Mouse (Mus musculus) limb, embryonic 10.5 days (tissue): ENCODE measurements at regions not wholly inside any gene's neighbourhood (a gene's known extent, or its start where the extent isn't known, plus 50 kb on each side); places are given as distances from the start of the nearest gene placed in this dataset.

ENCODE experiments used
- DNase-seq: peaks from one replicate; pipeline ENCODE4 v3.0.0-alpha.2; 2017; ENCODE audit warnings: low spot score
- H3K27ac ChIP-seq: fragments of 300-500 bp; sonication (generic); 2 replicates; pipeline ENCODE4 v1.5.1; 2016; ENCODE audit warnings: mild to moderate bottlenecking
- H3K27me3 ChIP-seq: fragments of 300-500 bp; sonication (generic); 2 replicates; pipeline ENCODE4 v1.6.1; 2016; ENCODE audit warnings: low read depth, mild to moderate bottlenecking; ENCODE audit not compliant: poor library complexity, severe bottlenecking
- H3K36me3 ChIP-seq: fragments of 300-500 bp; sonication (generic); 2 replicates; pipeline ENCODE4 v1.6.1; 2016; ENCODE audit warnings: mild to moderate bottlenecking, moderate library complexity
- H3K4me1 ChIP-seq: fragments of 300-500 bp; sonication (generic); 2 replicates; pipeline ENCODE4 v1.6.1; 2016
- H3K4me3 ChIP-seq: fragments of 300-500 bp; sonication (generic); 2 replicates; pipeline ENCODE4 v1.5.1; 2016; ENCODE audit warnings: mild to moderate bottlenecking, moderate library complexity
- H3K9me3 ChIP-seq: fragments of 300-500 bp; sonication (generic); replicated peaks from 2 replicates; pipeline ENCODE4 v1.6.1; 2016; ENCODE audit warnings: mild to moderate bottlenecking
- WGBS: fragments of 180-500 bp; shearing (Covaris S2); methylation state at CpG from one replicate; pipeline ENCODE4 v1.1.7; 2016; 5-methylcytosine and 5-hydroxymethylcytosine counted together

GRCm38 (mm10) chr5:85772660-85773059 lies 292.7 kb downstream of the Cenpc1 start:
- H3K4me1 ChIP-seq, result no peaks in the 10 kb centered on the region
- WGBS, result 91% methylated on average over 4 of the region's 4 CpGs
- no peak overlapping the region for H3K4me3 ChIP-seq
- DNase-seq, result no peak
- no peaks in the 10 kb centered on the region for H3K36me3 ChIP-seq
- H3K9me3 ChIP-seq, result no peaks in the 10 kb centered on the region
- H3K27ac ChIP-seq, result no peak overlapping the region
- H3K27me3 ChIP-seq, result no peaks in the 10 kb centered on the region

DNA sequence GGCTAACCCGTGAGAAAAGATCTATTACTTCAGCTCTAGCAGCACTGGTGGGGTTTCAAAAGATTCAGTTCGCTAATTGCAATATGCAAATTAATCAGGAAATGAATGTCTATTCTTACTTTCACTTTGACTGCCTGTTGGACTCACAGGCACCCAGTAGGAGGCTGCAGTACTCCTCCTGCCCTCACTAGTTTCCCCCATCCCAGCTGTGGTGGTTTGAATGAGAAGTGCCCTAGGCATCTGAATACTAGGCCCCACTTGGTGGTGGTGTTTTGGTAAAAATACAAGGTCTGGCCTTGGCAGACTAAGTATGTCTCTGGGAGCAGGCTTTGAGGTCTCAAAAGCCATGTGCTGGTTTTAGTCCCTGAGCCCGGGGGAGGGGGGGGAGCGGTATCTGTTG lies 293.3 kb downstream of the Cenpc1 start:
- H3K4me3 ChIP-seq, result no peak overlapping the region
- H3K4me1 ChIP-seq, result no peaks in the 10 kb centered on the region
- 70% methylated on average over 4 of the region's 4 CpGs for WGBS
- H3K9me3 ChIP-seq, result no peaks in the 10 kb centered on the region
- DNase-seq, result no peak
- H3K27me3 ChIP-seq, result no peaks in the 10 kb centered on the region
- no peak overlapping the region for H3K27ac ChIP-seq
- no peaks in the 10 kb centered on the region for H3K36me3 ChIP-seq

GRCm38 (mm10) chr5:85767157-85767556 lies 298.2 kb downstream of the Cenpc1 start:
- Histone ChIP-seq H3K4me1 (no peaks in the 10 kb centered on the region), H3K27me3 (no peaks in the 10 kb centered on the region), H3K36me3 (no peaks in the 10 kb centered on the region), H3K4me3 (no peak overlapping the region), H3K9me3 (no peaks in the 10 kb centered on the region), H3K27ac (no peak overlapping the region)
- no peak for DNase-seq
- WGBS, result 84% methylated on average over 3 of the region's 3 CpGs

DNA sequence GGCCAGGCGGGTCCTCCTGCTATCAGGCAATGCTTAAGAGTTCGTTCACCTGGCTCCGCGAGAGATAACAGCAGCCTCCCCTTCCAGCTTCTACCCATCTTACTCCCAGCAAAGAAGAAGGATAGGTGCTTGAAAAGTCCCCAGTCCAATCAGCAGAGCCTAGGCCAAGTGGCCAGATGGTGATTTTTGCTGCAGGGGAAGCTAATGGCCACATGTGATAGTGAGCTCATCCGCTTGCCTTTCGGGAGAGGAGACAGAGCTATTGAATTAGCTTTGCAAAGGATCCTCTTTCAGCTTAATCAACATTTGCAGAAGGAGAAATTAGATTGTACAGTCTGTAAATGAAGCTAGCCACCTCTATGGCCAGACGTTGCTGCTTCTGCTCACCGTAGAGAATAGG lies 308.7 kb downstream of the Cenpc1 start:
- 91% methylated on average over 8 of the region's 8 CpGs for WGBS
- no peaks in the 10 kb centered on the region for H3K9me3 ChIP-seq
- H3K4me3 ChIP-seq, result no peak overlapping the region
- no peaks in the 10 kb centered on the region for H3K36me3 ChIP-seq
- DNase-seq, result no peak
- H3K4me1 ChIP-seq, result no peaks in the 10 kb centered on the region
- no peaks in the 10 kb centered on the region for H3K27me3 ChIP-seq
- no peak overlapping the region for H3K27ac ChIP-seq

DNA sequence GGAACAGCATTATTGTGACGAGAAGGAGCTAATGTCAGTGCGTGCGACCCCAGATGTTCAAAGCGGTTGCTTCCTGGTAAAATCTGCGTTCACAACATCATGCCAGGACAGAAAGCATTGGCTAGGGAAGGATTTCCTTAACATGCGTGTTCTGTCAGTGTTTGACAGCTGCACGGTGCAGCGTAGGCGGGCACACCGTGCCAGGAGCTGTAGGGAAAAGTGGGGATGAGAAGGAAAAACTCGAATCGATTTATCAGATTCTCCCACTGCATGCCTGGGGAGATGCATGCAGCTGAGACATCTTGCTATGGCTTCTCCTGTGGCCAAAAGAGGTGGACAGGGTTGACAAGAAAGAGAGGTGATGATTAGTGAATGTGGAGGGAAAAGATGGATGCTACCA lies 311.2 kb downstream of the Cenpc1 start:
- H3K27ac ChIP-seq, result no peak overlapping the region
- WGBS, result 96% methylated on average over 12 of the region's 12 CpGs
- H3K36me3 ChIP-seq, result no peaks in the 10 kb centered on the region

GRCm38 (mm10) chr5:85753109-85753508 lies 312.3 kb downstream of the Cenpc1 start:
- H3K36me3 ChIP-seq, result no peaks in the 10 kb centered on the region
- DNase-seq, result no peak
- no peaks in the 10 kb centered on the region for H3K4me1 ChIP-seq
- H3K9me3 ChIP-seq, result no peaks in the 10 kb centered on the region
- 82% methylated on average over 3 of the region's 3 CpGs for WGBS
- no peak overlapping the region for H3K27ac ChIP-seq
- H3K4me3 ChIP-seq, result no peak overlapping the region
- no peaks in the 10 kb centered on the region for H3K27me3 ChIP-seq

More for the DNA sequence above, 311.2 kb downstream of the Cenpc1 start:
- DNase-seq, result no peak
- no peaks in the 10 kb centered on the region for H3K27me3 ChIP-seq
- H3K4me1 ChIP-seq, result no peaks in the 10 kb centered on the region
- H3K4me3 ChIP-seq, result no peak overlapping the region
- H3K9me3 ChIP-seq, result no peaks in the 10 kb centered on the region

DNA sequence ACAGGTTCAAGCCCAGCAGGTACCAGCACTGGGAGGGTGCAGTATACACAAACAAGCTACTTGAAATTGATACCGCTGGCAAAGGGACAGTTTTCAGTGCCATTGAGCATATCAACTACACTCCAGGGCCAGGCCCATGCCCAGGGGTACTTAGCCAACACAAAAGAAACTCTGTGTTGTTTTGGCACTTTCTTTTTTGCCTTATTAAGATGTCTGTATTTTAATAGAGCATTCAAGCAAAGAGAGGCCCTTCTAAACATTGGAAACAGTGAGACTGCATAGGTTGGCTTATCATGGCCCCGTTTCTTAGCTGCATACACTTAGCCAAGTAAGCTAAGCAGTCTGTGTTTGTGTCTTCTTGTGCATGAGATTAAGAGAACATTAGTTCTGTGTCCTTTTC lies 313.7 kb downstream of the Cenpc1 start:
- Histone ChIP-seq H3K36me3 (no peaks in the 10 kb centered on the region), H3K4me1 (no peaks in the 10 kb centered on the region), H3K4me3 (no peak overlapping the region), H3K9me3 (no peaks in the 10 kb centered on the region), H3K27ac (no peak overlapping the region), H3K27me3 (no peaks in the 10 kb centered on the region)
- WGBS, result 83% methylated on average over 2 of the region's 2 CpGs
- no peak for DNase-seq

DNA sequence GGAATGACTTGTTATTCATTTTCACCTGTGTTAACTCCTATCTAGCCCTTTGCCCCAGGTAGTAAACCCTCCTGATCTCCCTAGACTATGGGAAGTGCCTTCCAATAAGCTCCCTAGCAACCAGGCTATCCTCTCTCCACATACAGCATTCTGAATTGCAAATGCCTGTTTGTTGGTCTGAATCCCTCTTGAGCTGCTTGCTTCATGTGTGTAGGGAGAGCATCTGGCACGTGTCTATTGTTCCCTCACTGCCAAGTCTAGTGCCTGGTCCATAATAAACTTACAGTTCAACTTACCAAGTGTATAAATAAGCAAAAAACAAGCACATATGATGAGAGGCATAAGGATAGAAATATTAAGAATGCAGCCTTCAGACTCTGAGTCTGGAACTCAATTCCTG lies 314.5 kb downstream of the Cenpc1 start:
- H3K27me3 ChIP-seq, result no peaks in the 10 kb centered on the region
- H3K9me3 ChIP-seq, result no peaks in the 10 kb centered on the region
- H3K4me3 ChIP-seq, result no peak overlapping the region
- DNase-seq, result no peak
- H3K36me3 ChIP-seq, result no peaks in the 10 kb centered on the region
- no peaks in the 10 kb centered on the region for H3K4me1 ChIP-seq
- 80% methylated on average over 1 of the region's 1 CpGs for WGBS
- H3K27ac ChIP-seq, result no peak overlapping the region

DNA sequence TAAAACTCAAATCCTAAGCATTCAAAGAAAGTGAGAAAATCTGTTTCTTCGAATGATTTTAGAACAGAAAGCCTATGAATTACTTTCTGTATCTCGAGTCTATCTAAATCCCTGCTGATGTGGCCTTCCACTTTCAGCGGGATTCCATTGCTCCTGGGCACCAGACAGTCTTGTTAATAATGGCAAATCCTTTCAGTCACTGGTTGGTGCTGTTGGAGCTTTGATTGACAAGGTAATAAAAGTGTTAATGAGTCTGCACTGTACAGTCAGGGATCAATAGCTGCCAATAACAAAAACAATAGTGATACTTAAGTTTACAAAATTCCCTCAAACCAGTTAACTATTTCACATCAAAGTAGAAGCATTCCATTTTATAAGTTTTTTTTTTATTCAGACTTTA lies 335.8 kb downstream of the Cenpc1 start:
- H3K4me3 ChIP-seq, result no peak overlapping the region
- no peaks in the 10 kb centered on the region for H3K36me3 ChIP-seq
- no peaks in the 10 kb centered on the region for H3K27me3 ChIP-seq
- H3K4me1 ChIP-seq, result no peaks in the 10 kb centered on the region
- no peak overlapping the region for H3K27ac ChIP-seq
- DNase-seq, result no peak
- H3K9me3 ChIP-seq, result no peaks in the 10 kb centered on the region
- 68% methylated on average over 3 of the region's 3 CpGs for WGBS

DNA sequence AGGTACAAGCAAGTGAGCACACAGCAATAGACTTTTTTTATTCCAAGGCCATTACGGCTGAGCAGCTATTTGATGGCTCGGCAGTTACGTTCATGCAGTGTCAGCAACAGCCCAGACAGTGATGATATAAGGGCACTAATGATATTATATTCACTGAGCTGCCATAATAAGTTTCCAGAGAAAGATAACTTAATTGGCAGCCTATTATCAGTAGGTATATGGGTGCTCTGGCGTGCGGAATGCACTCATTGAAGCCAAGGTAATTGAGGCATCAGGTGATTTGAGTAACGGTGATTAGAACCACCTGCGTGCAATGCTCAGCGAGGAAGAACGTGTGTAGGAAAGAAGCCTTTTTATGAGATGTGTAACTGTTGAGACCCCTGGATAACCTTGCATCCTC lies 358.0 kb downstream of the Cenpc1 start:
- H3K4me1 ChIP-seq, result peaks cover 7% of the 10 kb centered on the region; the same call in 1 of the 2 replicates
- no peak overlapping the region for H3K27ac ChIP-seq
- 54% methylated on average over 9 of the region's 9 CpGs for WGBS
- no peaks in the 10 kb centered on the region for H3K27me3 ChIP-seq
- H3K36me3 ChIP-seq, result no peaks in the 10 kb centered on the region
- no peak overlapping the region for H3K4me3 ChIP-seq
- DNase-seq, result no peak
- no peaks in the 10 kb centered on the region for H3K9me3 ChIP-seq

DNA sequence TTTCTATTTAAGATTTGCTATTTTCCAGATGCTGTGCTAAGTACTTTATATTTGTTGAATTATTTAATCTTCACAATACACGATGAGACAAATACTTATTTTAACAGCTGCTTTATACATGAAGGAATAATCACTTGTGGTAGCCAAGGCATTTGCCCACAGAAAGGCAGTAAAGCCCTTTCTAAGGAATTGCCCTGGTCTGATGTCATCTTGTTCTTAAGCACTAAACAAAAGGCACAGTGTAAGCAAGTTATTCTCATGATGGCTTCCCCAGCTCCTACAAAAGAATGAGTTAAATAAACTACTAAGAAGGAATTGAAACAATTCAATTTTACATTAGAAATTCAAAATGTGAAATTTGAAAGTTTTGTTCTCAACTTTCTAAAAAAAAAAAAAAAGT lies 358.8 kb downstream of the Cenpc1 start:
- Histone ChIP-seq H3K9me3 (no peaks in the 10 kb centered on the region), H3K27me3 (no peaks in the 10 kb centered on the region), H3K4me1 (peaks cover 7% of the 10 kb centered on the region; the same call in 1 of the 2 replicates), H3K4me3 (no peak overlapping the region), H3K36me3 (no peaks in the 10 kb centered on the region), H3K27ac (no peak overlapping the region)
- DNase-seq, result no peak
- WGBS, result 67% methylated on average over 1 of the region's 1 CpGs

DNA sequence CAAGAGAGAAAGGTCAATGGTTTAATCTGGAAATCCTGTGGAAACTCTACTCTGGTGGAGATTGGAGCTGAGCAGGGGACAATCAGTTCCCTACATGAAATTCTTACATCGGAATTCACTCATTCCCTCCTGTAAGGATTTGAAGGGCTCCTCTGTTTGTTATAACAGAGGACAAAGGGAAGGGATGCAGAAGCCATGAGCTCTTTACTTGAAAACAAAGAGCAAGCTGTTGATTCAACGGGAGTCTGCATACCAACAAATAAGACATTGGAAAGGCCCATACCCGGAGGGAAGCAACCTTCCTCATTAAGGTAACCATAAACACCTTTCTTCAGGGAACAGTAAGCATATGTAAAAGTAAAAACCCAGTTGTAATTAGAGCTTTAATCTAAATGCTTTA lies 359.3 kb downstream of the Cenpc1 start:
- no peak for DNase-seq
- H3K9me3 ChIP-seq, result no peaks in the 10 kb centered on the region
- H3K4me3 ChIP-seq, result no peak overlapping the region
- no peaks in the 10 kb centered on the region for H3K36me3 ChIP-seq
- H3K27me3 ChIP-seq, result no peaks in the 10 kb centered on the region
- 45% methylated on average over 3 of the region's 3 CpGs for WGBS
- H3K4me1 ChIP-seq, result peaks cover 7% of the 10 kb centered on the region; the same call in 1 of the 2 replicates
- H3K27ac ChIP-seq, result no peak overlapping the region

DNA sequence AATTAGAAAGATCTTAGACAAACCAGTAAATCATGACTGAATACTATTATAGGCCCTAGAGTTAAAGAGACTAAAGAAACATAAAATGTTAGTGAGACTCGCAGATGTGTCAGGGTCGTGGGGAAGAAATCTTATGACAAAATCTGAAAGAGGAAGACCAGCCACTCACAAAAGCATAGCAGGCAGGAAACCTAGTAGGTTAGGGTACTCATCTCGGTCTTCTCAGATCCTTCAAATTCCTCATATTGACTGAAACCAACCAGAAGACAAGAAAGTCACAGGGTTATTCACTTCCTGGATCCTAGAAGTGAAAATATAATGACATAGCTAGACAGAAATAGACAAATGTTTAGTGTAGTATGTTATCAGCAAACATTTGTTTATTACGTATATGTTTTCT lies 387.5 kb downstream of the Cenpc1 start:
- Histone ChIP-seq H3K4me3 (no peak overlapping the region), H3K4me1 (no peaks in the 10 kb centered on the region), H3K27ac (no peak overlapping the region), H3K9me3 (no peaks in the 10 kb centered on the region), H3K36me3 (no peaks in the 10 kb centered on the region), H3K27me3 (no peaks in the 10 kb centered on the region)
- no peak for DNase-seq
- 83% methylated on average over 4 of the region's 4 CpGs for WGBS

DNA sequence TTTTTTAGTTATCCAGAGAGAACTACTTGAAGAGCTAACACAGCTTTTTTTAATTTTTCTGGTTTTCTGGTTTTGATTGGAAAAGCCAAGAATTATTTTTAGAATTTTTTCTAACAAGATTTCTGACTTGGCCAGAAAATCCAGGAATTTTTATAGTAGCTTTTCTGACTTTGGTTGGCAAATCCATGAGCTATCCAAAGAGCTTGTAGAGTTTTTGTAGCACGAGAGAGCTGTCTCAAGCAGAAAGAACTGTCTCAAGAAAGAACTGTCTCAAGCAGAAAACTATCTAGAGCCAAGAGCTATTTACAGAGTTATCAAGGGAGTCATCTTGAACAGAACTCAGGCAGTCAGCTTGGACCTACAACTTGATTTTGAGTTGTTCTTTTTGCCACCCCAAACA lies 394.3 kb downstream of the Cenpc1 start:
- 85% methylated on average over 1 of the region's 1 CpGs for WGBS
- Histone ChIP-seq H3K4me3 (no peak overlapping the region), H3K36me3 (no peaks in the 10 kb centered on the region), H3K4me1 (no peaks in the 10 kb centered on the region), H3K27me3 (no peaks in the 10 kb centered on the region), H3K9me3 (no peaks in the 10 kb centered on the region), H3K27ac (no peak overlapping the region)
- DNase-seq, result no peak
